Mouse (Mus musculus): ENCODE data around the gene Mapk12. TPM values are rescaled to one million over a fixed set of nuclear protein-coding genes. Genes with fewer than 3 reads are reported as not detected.

Mapk12 gene
- total and polyA plus RNA-seq, 3 experiments, result 0.21 TPM; not detected in 2

GRCm38 (mm10) chr15:89128382-89129350, 11.8 kb downstream of the Mapk12 start, which contains the start of gene Hdac10 (continued):
- TF ChIP-seq IRF4 (IDR thresholded peaks at IDR 0.05; ENCODE audit: low read depth, low read length) (no peak; the same call in 1 of the 2 replicates), TBP (conservative IDR thresholded peaks at IDR 0.05; ENCODE audit: low read depth, low read length) (no peak), NELFE (IDR thresholded peaks at IDR 0.05; ENCODE audit: low read depth, low read length) (peak; percentile 82), MYC (IDR thresholded peaks at IDR 0.05; ENCODE audit: low read depth, low read length) (0 out of 2 replicates have a peak, but pooled peaks have one; percentile 36), HCFC1 (IDR thresholded peaks at IDR 0.05; ENCODE audit: low read depth, low read length) (peak; percentile 71), ZMIZ1 (IDR thresholded peaks at IDR 0.05; ENCODE audit: low read depth, low read length) (peak; percentile 78), MEF2A (IDR thresholded peaks at IDR 0.05; ENCODE audit: borderline replicate concordance, low read depth, low read length) (no peak), USF2 (conservative IDR thresholded peaks at IDR 0.05; ENCODE audit: low read depth, low read length) (no peak), BHLHE40 (IDR thresholded peaks at IDR 0.05; ENCODE audit: low read depth, low read length) (peak; percentile 58), CTCF (conservative IDR thresholded peaks at IDR 0.05 in 1 of 2, IDR thresholded peaks at IDR 0.05 in 1 of 2; ENCODE audit: low read depth in 2 of 2, low read length in 2 of 2) (peak; percentile 41 to 80)

GRCm38 (mm10) chr15:89127364-89127940, 13.1 kb downstream of the Mapk12 start:
- H3K4me2 ChIP-seq (ENCODE audit: insufficient read depth, low read depth, poor library complexity, severe bottlenecking), result peak overlapping the region; percentile 68
- no peak overlapping the region for H3K27ac ChIP-seq (ENCODE audit: insufficient read depth, low read depth)
- H3K4me3 ChIP-seq (replicated peaks in 1 of 3; ENCODE audit: low read depth in 2 of 3, low read length in 2 of 3, poor library complexity in 1 of 3), result peak overlapping the region; percentile 60 to 80 (median 69)
- dilution Hi-C loops (cut with MboI; ENCODE audit: extremely low pct_ligation_motif_present, extremely low pct_unique_long_range_greater_than_20kb, low sequenced_read_pairs) (no loop called here), in situ Hi-C loops (cut with MboI; ENCODE audit: low pct_ligation_motif_present, low pct_unique_long_range_greater_than_20kb, low sequenced_read_pairs) (loop anchor here (5.0 kb wide), 1 partner anchor 80 kb away; no protein-coding TSS in a partner anchor)
- H3K27me3 ChIP-seq (replicated peaks), result peaks cover 20% of the 10 kb centered on the region
- no peak overlapping the region; the same call in 1 of the 2 replicates for H3K9ac ChIP-seq (ENCODE audit: insufficient read depth, low read depth)
- H3K9me3 ChIP-seq (replicated peaks; ENCODE audit: low read length), result no peaks in the 10 kb centered on the region
- peaks cover 4% of the 10 kb centered on the region for H3K79me2 ChIP-seq (replicated peaks; ENCODE audit: control insufficient read depth, extremely low read depth, insufficient read depth, poor library complexity, severe bottlenecking)
- H3K36me3 ChIP-seq (replicated peaks in 1 of 2; ENCODE audit: control insufficient read depth in 1 of 2, insufficient read depth in 1 of 2, low read length in 1 of 2), result peaks cover 9 to 37% of the 10 kb centered on the region in 2 experiments
- no peak for TF ChIP-seq JUND (conservative IDR thresholded peaks at IDR 0.05; ENCODE audit: low read depth, low read length)
- TF ChIP-seq MAZ (IDR thresholded peaks at IDR 0.05; ENCODE audit: low read depth, low read length), result no peak
- TF ChIP-seq MEF2A (IDR thresholded peaks at IDR 0.05; ENCODE audit: borderline replicate concordance, low read depth, low read length), result no peak
- TF ChIP-seq NRF1 (IDR thresholded peaks at IDR 0.05; ENCODE audit: low read depth, low read length), result no peak
- TF ChIP-seq MAFK (IDR thresholded peaks at IDR 0.05; ENCODE audit: insufficient replicate concordance, low read length), result no peak
- no peak for TF ChIP-seq IRF4 (IDR thresholded peaks at IDR 0.05; ENCODE audit: low read depth, low read length)
- no peak for TF ChIP-seq BHLHE40 (IDR thresholded peaks at IDR 0.05; ENCODE audit: low read depth, low read length)
- no peak for TF ChIP-seq JUN (IDR thresholded peaks at IDR 0.05; ENCODE audit: insufficient read depth, low read depth, low read length)
- TF ChIP-seq E2F4 (IDR thresholded peaks at IDR 0.05; ENCODE audit: insufficient replicate concordance, low read depth, low read length), result no peak
- no peak for TF ChIP-seq RCOR1 (conservative IDR thresholded peaks at IDR 0.05; ENCODE audit: low read depth, low read length)
- no peak for TF ChIP-seq CHD1 (IDR thresholded peaks at IDR 0.05; ENCODE audit: low read depth, low read length)
- no peak for TF ChIP-seq PAX5 (IDR thresholded peaks at IDR 0.05; ENCODE audit: low read length)
- no peak for TF ChIP-seq POLR2AphosphoS2 (IDR thresholded peaks at IDR 0.05; ENCODE audit: low read depth, low read length)
- TF ChIP-seq ZMIZ1 (IDR thresholded peaks at IDR 0.05; ENCODE audit: low read depth, low read length), result no peak
- TF ChIP-seq ZNF384 (IDR thresholded peaks at IDR 0.05; ENCODE audit: low read depth, low read length), result no peak
- H3K4me1 ChIP-seq (ENCODE audit: control insufficient read depth in 1 of 2, insufficient read depth in 2 of 2), result peaks cover 21 to 54% of the 10 kb centered on the region in 2 experiments
- DNase-seq (ENCODE audit: extremely low read depth), result no peak

All from CH12.LX (cell line).